Mouse (Mus musculus) heart, postnatal 0 days (tissue): Measurements from ENCODE around the gene Chaf1a. TPM values are rescaled to one million over a fixed set of nuclear protein-coding genes. Genes with fewer than 3 reads are reported as not detected.

Source experiments
- ATAC-seq: fragments of 200-750 bp; cut with Nextera tagmentation; 2 replicates; pipeline ENCODE4 v1.8.0; 2017; ENCODE audit warnings: low read depth, moderate number of reproducible peaks, moderate library complexity; ENCODE audit not compliant: insufficient read depth
- DNase-seq: peaks from one replicate; pipeline ENCODE4 v3.0.0-alpha.2; 2016; ENCODE audit warnings: low spot score
- H3K27ac ChIP-seq: fragments of 300-500 bp; sonication (generic); 2 replicates; pipeline ENCODE4 v1.5.1; 2014; ENCODE audit warnings: low read depth, mild to moderate bottlenecking
- H3K27me3 ChIP-seq: fragments of 300-500 bp; sonication (generic); 2 replicates; pipeline ENCODE4 v1.6.1; 2014; ENCODE audit warnings: low read length, mixed read lengths; ENCODE audit not compliant: control insufficient read depth, insufficient read depth
- H3K36me3 ChIP-seq: fragments of 300-500 bp; sonication (generic); replicated peaks from 2 replicates; pipeline ENCODE4 v1.6.1; 2014; ENCODE audit warnings: low read length, mixed read lengths; ENCODE audit not compliant: control insufficient read depth, insufficient read depth
- H3K4me1 ChIP-seq: fragments of 300-500 bp; sonication (generic); 2 replicates; pipeline ENCODE4 v1.6.1; 2014; ENCODE audit warnings: antibody characterized with exemption; ENCODE audit not compliant: control insufficient read depth, insufficient read depth
- H3K4me2 ChIP-seq: fragments of 300-500 bp; sonication (generic); 2 replicates; pipeline ENCODE4 v1.6.1; 2014; ENCODE audit warnings: low read depth, mild to moderate bottlenecking, low read length, moderate library complexity
- H3K4me3 ChIP-seq: fragments of 300-500 bp; sonication (generic); 2 replicates; pipeline ENCODE4 v1.5.1; 2014; ENCODE audit warnings: low read depth, low read length
- H3K9ac ChIP-seq: fragments of 300-500 bp; sonication (generic); replicated peaks from 2 replicates; pipeline ENCODE4 v1.6.1; 2014; ENCODE audit warnings: low read depth, low read length, mixed read lengths
- H3K9me3 ChIP-seq: fragments of 300-500 bp; sonication (generic); replicated peaks from 2 replicates; pipeline ENCODE4 v1.6.1; 2016; ENCODE audit warnings: low read length; ENCODE audit not compliant: control insufficient read depth
- CTCF ChIP-seq: IDR thresholded peaks from 2 replicates; pipeline ENCODE4 v1.5.1; 2016; ENCODE audit warnings: antibody characterized with exemption, control low read depth, low read depth
- EP300 ChIP-seq: IDR thresholded peaks from 2 replicates; pipeline ENCODE4 v1.6.1; 2016; ENCODE audit warnings: antibody characterized with exemption, low read depth
- WGBS: fragments of 180-500 bp; shearing (Covaris S2); extraction: QIAGEN DNeasy Blood & Tissue Kit; methylation state at CpG from one replicate; pipeline ENCODE4 v1.1.7; 2014; 5-methylcytosine and 5-hydroxymethylcytosine counted together
- polyA plus RNA-seq: library from polyadenylated mRNA; unstranded; fragments of >200 nt; fragmentation: Nextera tagmentation; extraction: Ambion mirVana; gene quantifications from 2 replicates; pipeline ENCODE4 v1.2.1, GENCODE M21; 2015
- total RNA-seq: library from RNA; depleted of rRNA; stranded (reverse); fragments of >200 nt; gene quantifications from 2 replicates; pipeline ENCODE4 v1.2.3, GENCODE M21; 2014; ENCODE audit warnings: low replicate concordance

Gene Chaf1a
- total and polyA plus RNA-seq, 2 experiments from 2014 or later, result 2.8 to 2.9 TPM

DNA sequence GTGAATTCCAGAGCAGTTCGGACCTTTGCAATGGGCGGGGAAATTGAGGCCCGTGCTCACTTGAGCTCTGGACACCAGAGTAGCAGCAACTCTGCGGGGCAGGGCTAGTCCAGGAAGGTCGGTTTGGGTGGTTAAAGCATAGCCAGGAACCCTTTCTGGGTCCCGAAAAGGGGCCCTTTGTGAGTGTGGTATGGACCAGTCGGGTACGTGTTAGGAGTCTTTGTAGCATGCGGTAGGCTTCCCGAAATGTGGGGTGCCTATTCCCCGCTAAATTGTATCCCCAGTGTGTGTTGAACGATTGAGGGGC, 571 bp downstream of the Chaf1a start:
- WGBS, result under 1% methylated on average over 12 of the region's 12 CpGs
- Histone ChIP-seq H3K9ac (peak overlapping the region; percentile 79), H3K9me3 (no peaks in the 10 kb centered on the region), H3K4me1 (peaks cover 6% of the 10 kb centered on the region), H3K4me3 (peak overlapping the region; percentile 88), H3K4me2 (peak overlapping the region; percentile 96), H3K27ac (peak overlapping the region; percentile 58), H3K36me3 (no peaks in the 10 kb centered on the region; the same call in 1 of the 2 replicates), H3K27me3 (no peaks in the 10 kb centered on the region)
- ATAC-seq (no peak), DNase-seq (no peak)
- TF ChIP-seq CTCF (no peak), EP300 (no peak)

DNA sequence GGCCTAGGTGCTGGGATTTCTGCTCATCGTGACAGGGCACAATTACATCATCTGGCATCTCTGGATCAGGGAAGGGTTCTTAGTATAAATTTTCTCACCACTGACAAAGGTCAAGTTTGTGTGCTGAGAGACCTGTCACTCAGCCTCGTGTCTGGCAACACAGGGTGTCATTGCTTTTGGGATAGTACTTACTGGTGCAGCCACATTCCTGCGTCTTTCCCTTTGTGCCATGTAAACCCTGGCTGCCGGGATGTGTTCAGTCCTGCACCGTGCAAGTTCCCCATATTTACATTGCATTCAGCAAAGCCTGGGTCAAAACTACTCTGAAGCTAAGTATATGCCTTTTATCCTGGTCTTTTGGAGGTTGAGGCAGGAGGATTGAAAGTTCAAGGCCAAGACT, 11.1 kb downstream of the Chaf1a start:
- Histone ChIP-seq H3K9me3 (no peaks in the 10 kb centered on the region), H3K4me2 (no peak overlapping the region), H3K27ac (no peak overlapping the region), H3K4me1 (no peaks in the 10 kb centered on the region), H3K4me3 (no peak overlapping the region), H3K27me3 (no peaks in the 10 kb centered on the region), H3K36me3 (peaks cover 42% of the 10 kb centered on the region), H3K9ac (no peak overlapping the region)
- 80% methylated on average over 5 of the region's 5 CpGs for WGBS
- DNase-seq (no peak), ATAC-seq (no peak)
- TF ChIP-seq EP300, result no peak
- no peak for TF ChIP-seq CTCF

DNA sequence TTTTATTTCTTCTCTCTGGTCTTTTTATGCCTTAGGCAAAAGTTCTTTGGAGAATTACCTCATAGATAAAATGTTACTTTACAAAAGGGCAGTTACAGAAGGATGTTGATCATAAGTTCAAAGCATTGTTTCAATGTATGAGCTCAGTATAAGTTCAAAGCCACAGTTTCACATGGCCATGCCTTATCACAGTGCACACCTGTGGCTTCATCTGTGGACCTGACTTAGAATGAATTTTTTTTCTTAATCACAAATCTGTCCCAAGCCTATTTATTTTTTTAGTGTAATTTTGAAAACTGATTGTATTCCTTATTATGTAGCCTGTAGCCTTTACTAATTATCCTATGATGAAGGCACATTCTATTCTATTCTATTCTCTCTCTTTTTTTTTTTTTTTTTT, 14.7 kb downstream of the Chaf1a start:
- no peak overlapping the region for H3K27ac ChIP-seq
- H3K4me3 ChIP-seq, result no peak overlapping the region
- ATAC-seq (no peak), DNase-seq (no peak)
- TF ChIP-seq EP300, result no peak
- TF ChIP-seq CTCF, result no peak
- no peak overlapping the region for H3K4me2 ChIP-seq
- no peaks in the 10 kb centered on the region for H3K9me3 ChIP-seq
- H3K27me3 ChIP-seq, result no peaks in the 10 kb centered on the region
- H3K36me3 ChIP-seq, result peaks cover 34% of the 10 kb centered on the region
- H3K4me1 ChIP-seq, result no peaks in the 10 kb centered on the region
- H3K9ac ChIP-seq, result no peak overlapping the region

DNA sequence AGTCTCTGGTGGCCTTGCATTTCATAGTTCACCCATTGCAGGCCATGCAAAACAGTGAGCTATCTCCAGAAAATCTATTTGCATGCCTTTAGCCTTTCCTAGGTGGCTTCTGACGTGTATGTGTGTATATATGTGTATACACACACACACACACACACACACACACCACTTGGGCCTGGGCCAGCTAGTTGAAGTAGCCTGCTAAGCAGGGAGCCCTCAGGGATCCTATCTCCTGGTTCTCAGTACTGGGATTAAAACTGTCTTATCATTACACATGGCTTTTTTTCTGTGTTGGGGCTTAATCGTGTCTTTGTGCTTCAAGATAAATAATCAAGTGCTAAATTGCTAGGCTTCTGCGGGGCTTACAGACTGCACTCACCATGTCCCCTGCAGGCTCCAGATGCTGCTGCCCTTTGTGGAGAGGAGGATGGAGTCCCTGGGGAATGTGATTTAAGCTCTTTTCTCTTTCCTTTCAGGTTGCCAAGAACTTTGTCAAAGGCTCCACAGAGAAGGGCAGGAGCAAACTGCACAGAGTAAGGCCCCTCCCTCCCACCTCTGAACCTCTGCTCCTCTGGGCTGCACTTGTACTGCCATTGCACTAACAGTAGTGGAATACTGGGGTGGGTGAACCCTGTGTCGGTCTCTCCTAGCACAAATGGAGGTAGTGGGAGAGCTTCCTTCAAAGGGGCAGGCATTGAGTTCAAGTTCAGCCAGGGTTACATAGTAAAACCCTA, 15.9 kb downstream of the Chaf1a start:
- 40% methylated on average over 4 of the region's 4 CpGs for WGBS
- ATAC-seq, result peak; percentile 17; the same call in 1 of the 2 replicates
- H3K36me3 ChIP-seq, result peaks cover 37% of the 10 kb centered on the region

DNA sequence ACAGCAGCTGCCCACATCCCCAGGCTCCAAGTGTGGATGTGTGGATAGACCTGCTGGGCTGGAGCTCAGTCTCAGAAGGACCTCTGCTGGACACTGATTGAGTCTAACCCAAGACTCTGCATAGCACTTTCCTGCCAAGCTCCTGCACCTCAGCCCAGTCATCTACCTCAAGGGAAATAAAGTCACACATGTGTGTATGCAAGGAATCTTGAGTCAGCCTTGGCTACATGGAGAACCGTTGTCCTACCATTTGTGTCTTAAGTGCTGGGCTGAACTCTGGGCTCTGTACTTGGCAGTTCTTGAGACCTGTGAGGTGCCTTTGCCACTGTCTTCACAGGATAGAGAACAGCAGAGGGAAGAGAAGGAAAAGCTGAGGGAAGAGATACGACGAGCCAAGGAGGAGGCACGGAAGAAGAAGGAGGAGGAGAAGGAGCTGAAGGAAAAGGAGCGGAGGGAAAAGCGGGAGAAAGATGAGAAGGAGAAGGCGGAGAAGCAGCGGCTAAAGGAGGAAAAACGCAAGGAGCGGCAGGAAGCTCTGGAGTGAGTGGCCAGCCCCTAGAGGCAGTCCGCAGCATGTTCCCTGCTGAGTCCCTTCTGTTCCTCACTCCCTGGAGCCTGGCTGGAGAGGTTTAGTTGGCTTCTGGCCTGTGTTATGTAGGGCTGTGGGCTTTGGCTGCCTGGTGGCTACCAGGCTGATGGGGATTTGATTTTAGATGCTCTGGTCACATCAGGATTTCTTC, 17.3 kb downstream of the Chaf1a start:
- H3K27me3 ChIP-seq, result no peaks in the 10 kb centered on the region
- DNase-seq (no peak), ATAC-seq (no peak)
- H3K36me3 ChIP-seq, result peaks cover 40% of the 10 kb centered on the region
- no peak overlapping the region for H3K4me3 ChIP-seq
- H3K4me1 ChIP-seq, result no peaks in the 10 kb centered on the region
- TF ChIP-seq EP300 (no peak), CTCF (no peak)
- H3K9ac ChIP-seq, result no peak overlapping the region
- H3K27ac ChIP-seq, result no peak overlapping the region
- no peak overlapping the region for H3K4me2 ChIP-seq
- H3K9me3 ChIP-seq, result no peaks in the 10 kb centered on the region
- WGBS, result 83% methylated on average over 11 of the region's 11 CpGs

More for the DNA sequence above, 15.9 kb downstream of the Chaf1a start:
- Histone ChIP-seq H3K4me2 (no peak overlapping the region), H3K4me1 (no peaks in the 10 kb centered on the region), H3K27ac (no peak overlapping the region), H3K4me3 (no peak overlapping the region), H3K27me3 (no peaks in the 10 kb centered on the region), H3K9me3 (no peaks in the 10 kb centered on the region), H3K9ac (no peak overlapping the region)
- TF ChIP-seq EP300 (no peak), CTCF (no peak)
- DNase-seq, result no peak
